Mouse (Mus musculus) thymus, adult 18-20 months (tissue): ENCODE data around the gene Ikzf3.

ENCODE experiments used
- DNase-seq, 2 experiments: peaks; one replicate each; pipeline ENCODE4 v3.0.0; 2022; ENCODE audit warnings: mixed read lengths in 2 of 2

Ikzf3 gene

DNA sequence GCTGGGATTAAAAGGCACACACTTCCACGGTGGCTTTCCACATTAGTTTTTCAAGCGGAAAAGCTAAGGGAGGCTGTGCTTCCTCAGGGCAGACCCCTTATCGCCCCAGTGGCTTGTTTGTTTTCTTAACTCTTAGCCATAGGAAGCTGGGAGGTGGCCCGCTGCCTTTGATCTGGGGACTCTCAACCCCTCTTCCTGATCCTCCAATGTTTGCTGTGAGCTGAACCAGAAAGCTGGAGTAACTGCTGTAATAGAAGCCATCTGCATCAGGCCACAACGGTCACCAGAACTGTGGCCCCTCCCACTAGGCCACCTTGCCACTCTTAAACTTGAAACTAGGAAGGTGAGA lies 99.6 kb downstream of the Ikzf3 start, which contains the start of gene Grb7:
Gene Grb7, plus strand, starts transcription at position 182 of the 349 bp plus-strand sequence.
- no peak for DNase-seq

DNA sequence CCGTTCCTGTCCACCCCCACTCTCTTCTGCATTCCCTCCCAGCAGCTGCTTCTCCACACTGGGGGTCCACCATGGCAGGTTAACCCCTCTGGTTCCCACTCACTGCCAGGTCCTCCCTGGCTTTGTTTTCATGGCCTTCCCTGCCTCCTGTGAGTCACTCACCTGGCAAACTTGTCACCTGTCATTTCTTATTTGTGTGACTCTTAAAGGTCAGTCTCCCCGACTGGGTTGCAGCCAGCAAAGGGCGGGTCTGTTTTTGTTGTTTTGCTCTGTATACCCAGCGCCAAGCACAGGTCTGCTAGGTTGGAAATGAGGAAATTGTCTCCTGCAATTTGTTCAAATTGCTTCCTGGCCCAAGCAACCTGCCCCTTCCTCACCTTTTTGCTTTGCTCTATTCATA lies 100.2 kb downstream of the Ikzf3 start:
- no peak for DNase-seq

DNA sequence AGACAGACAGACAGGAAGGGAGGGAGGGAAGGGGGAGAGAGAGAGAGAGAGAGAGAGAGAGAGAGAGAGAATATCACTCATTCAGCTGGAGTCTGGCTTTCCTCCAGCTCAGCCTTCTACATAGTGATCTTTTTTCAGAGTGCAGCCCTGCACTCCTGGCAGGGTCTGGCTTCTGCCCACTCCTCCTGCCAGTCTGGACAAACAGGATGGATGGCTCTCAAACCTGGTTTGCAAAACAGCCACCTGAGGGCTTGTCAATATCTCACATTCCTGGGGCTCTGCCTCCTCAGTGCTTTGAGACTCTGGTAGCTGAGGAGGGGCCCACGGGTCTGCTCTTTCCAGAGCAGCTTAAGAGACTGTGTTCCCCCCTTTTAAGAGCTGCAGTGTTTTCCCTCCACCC lies 100.6 kb downstream of the Ikzf3 start:
- DNase-seq, result no peak

DNA sequence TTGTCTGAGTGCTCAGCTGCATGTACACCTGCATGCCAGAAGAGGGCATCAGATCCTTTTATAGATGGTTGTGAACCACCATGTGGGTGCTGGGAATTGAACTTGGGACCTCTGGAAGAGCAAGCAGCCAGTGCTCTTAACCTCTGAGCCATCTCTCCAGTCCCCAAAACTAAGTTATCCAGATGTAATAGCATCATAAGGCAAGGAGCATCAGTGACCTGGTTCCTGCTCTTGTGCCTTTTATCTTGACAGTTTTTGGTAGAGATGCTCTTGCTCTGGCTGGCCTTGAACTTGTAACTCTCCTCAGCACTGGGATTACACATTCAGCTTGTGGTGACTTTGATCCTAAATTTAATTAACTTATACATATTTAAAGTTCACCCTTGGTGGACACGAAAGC lies 102.1 kb downstream of the Ikzf3 start:
- no peak for DNase-seq

DNA sequence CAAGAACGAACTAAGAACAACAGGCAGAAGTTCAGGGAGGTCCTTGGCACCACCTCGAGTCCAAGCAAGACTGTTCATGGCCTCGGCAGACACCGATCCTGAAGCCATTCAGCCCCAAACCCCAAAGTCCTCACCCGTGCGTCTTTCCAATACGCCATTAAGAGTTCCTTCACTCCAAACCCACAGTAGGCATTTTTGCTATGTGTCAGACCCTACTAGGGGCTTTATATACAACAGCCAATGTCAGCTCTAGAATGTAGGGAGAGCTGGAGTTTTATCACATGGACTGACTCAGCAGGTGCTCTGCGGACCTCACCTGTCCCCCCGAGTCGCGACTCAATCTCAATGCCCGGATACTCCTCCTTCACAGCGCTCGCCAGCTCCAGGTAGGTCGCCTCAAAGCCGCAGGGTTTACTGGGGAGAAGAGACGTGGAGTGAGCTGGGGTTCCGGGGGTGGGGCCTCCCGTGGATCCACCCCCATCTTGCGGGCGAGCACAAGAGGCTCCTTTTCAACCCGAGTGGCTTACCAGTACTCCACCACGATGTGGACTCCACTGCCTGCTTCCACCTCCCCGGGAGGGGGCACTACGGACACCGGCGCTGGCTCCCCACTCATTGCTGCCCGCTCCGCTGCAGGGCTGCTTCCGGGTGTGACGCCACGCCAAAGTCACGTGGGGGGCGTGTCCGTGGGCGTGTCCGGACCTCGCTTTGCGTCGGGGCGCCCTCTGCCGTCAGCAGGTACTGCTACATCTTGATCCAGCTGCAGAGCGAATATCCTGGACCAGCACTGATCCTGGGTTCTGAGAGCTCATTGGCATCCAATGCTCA lies 107.3 kb downstream of the Ikzf3 start, which contains the start of gene Mien1:
Gene Mien1, minus strand, starts transcription at position 661 of the 828 bp plus-strand sequence.
- DNase-seq, result peak; percentile 80 to 85

- no peak for DNase-seq
These were observed 108.4 kb downstream of the Ikzf3 start for GRCm38 (mm10) chr11:98437441-98437840.

DNA sequence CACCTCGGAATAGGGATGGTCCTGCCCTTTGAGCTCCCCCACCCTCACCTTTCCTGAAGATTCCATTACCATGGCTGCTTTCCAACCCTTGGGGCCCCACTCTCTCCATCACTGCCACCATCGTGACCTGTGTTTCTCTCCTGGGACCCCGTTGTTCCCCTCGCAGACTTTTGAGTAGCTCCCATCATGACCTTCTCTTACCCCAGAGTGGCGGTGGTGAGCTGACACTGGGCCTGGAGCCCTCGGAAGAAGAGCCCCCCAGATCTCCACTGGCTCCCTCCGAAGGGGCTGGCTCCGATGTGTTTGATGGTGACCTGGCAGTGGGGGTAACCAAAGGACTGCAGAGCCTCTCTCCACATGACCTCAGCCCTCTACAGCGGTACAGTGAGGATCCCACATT lies 110.1 kb downstream of the Ikzf3 start:
- DNase-seq, result no peak

DNA sequence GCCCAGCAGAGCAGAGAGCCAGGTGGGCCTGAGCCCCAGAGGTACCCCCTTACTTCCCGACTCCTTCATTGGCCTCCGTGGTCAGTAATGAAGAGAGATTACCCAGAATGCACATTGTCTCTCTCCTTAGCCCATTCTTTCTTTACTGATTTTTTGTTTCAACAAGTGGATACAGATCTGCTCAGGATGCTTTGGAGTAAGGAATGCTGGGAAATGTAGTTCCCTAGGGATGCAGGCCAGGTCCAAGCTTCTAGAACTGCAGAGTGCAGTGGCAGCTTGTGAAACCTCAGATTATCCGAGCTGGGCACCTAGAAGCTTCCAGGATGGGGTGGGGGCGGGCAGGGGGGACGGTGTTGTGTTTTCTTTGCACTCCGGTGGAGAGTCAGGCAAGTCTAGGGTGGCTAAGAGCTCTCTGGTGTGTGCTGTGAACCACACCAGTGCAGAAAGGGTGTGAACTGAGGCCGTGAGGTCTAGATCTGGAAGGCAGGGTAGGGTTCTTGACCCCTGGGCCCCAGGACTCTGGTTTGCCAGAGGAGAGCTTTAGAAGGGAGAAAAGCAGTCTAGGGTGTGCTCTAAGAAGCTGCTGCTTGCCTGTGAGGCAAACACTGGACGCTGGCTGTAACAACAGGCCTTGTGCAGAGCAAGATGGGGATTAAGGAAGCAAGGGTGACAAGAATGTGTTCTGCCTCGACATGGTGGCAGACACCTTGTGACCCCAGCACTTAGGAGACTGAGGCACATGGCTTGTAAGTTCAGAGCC lies 113.9 kb downstream of the Ikzf3 start:
- DNase-seq, result no peak

DNA sequence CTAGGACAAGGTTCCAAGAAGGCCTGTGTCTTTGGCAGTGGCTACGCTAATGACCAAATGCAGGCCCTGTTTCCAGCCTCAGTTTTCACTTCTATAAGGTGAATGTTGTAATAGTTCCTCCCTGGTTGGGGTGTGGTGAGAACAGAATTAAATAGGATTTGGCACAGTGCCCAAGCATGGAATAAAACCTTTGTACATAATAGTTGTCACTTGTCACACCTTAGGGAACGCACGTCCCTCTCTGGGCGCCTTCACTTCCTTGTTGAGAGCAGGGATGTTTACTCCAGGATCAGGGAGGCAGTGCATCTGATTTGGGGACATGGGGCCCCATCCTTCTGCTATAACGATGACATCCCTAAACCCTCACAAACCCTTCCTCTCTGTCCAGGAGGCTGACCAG lies 117.4 kb downstream of the Ikzf3 start:
- DNase-seq, result no peak

- DNase-seq, result no peak
These were observed 119.2 kb downstream of the Ikzf3 start for GRCm38 (mm10) chr11:98426592-98426991.

GRCm38 (mm10) chr11:98418939-98419547 lies 126.8 kb downstream of the Ikzf3 start:
- no peak for DNase-seq

DNA sequence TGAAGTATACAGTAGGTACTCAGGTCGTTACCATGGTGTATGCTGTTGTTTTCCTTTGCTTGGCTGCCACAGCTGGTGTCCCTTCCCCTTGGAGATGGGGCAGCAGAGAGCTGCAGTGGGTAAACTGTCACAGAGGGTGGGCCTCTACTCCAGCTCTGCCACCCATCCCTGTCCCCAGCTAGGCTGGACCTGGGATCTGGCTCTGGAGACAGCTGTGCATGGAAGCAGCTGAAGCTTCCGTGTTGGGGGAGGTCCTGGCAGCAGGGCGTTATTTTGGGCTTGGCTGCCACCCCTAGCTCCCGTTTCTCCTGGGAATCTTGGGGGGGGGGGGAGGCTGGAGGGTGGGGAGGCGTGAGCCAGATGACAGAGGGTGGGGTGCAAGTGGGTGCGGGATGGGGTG lies 127.6 kb downstream of the Ikzf3 start:
- no peak for DNase-seq

DNA sequence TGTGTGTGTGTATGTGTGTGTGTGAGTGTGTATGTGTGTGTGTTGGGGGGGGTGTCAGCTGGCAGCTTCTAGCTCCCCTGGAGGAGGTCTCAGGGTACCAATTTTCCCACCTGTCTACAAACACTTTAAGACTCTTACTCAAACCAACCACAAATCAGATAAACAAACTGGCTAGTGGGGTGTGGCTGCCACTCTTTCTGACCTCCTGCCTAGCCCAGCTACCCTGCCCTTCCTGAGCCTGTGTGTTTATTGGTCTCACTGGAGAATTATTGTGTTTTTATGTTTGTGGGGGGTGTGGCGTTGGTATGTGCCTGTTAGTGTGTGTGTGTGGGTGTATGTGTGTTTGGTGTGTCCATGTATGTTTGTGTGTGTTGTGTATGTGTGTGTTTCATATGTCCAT lies 128.8 kb downstream of the Ikzf3 start:
- DNase-seq, result no peak
